Mouse (Mus musculus): Measurements from ENCODE around the gene Pde7b.
A peak's percentile ranks its signal among the peaks of the same experiment; 100 is the strongest.

The Pde7b gene

GRCm38 (mm10) chr10:20493826-20494455 lies 230.9 kb downstream of the Pde7b start:
- DNase-seq (ENCODE audit: low spot score in 2 of 2) = no peak

GRCm38 (mm10) chr10:20492216-20492964 lies 232.5 kb downstream of the Pde7b start:
- no peak for DNase-seq (ENCODE audit: low spot score in 2 of 2)

- no peak for DNase-seq (ENCODE audit: low spot score in 2 of 2)
Measured at GRCm38 (mm10) chr10:20490775-20491174, 234.1 kb downstream of the Pde7b start.

GRCm38 (mm10) chr10:20490281-20490680 lies 234.6 kb downstream of the Pde7b start:
- no peak for DNase-seq (ENCODE audit: low spot score in 2 of 2)

GRCm38 (mm10) chr10:20486461-20487253 lies 238.2 kb downstream of the Pde7b start:
- DNase-seq (ENCODE audit: low spot score in 2 of 2) = peak in 1 of 2 experiments; percentile 8

GRCm38 (mm10) chr10:20485816-20486215 lies 239.1 kb downstream of the Pde7b start:
- no peak for DNase-seq (ENCODE audit: low spot score in 2 of 2)

- DNase-seq (ENCODE audit: low spot score in 2 of 2) = no peak
Measured at GRCm38 (mm10) chr10:20479481-20479880, 245.4 kb downstream of the Pde7b start.

GRCm38 (mm10) chr10:20478456-20478855 lies 246.4 kb downstream of the Pde7b start:
- no peak for DNase-seq (ENCODE audit: low spot score in 2 of 2)

- DNase-seq (ENCODE audit: low spot score in 2 of 2) = peak in 1 of 2 experiments; percentile 6
Measured at GRCm38 (mm10) chr10:20474831-20475230, 250.0 kb downstream of the Pde7b start.

GRCm38 (mm10) chr10:20474036-20474435 lies 250.8 kb downstream of the Pde7b start:
- no peak for DNase-seq (ENCODE audit: low spot score in 2 of 2)

GRCm38 (mm10) chr10:20473505-20473904 lies 251.4 kb downstream of the Pde7b start:
- DNase-seq (ENCODE audit: low spot score in 2 of 2) = no peak

GRCm38 (mm10) chr10:20472007-20472406 lies 252.9 kb downstream of the Pde7b start:
- DNase-seq (ENCODE audit: low spot score in 2 of 2) = no peak

GRCm38 (mm10) chr10:20464631-20465030 lies 260.2 kb downstream of the Pde7b start:
- no peak for DNase-seq (ENCODE audit: low spot score in 2 of 2)

- no peak for DNase-seq (ENCODE audit: low spot score in 2 of 2)
Measured at GRCm38 (mm10) chr10:20463941-20464340, 260.9 kb downstream of the Pde7b start.

GRCm38 (mm10) chr10:20462596-20462995 lies 262.3 kb downstream of the Pde7b start:
- DNase-seq (ENCODE audit: low spot score in 2 of 2) = no peak

- no peak for DNase-seq (ENCODE audit: low spot score in 2 of 2)
Measured at GRCm38 (mm10) chr10:20459657-20460350, 265.1 kb downstream of the Pde7b start.

GRCm38 (mm10) chr10:20459160-20459559 lies 265.7 kb downstream of the Pde7b start:
- no peak for DNase-seq (ENCODE audit: low spot score in 2 of 2)

- DNase-seq (ENCODE audit: low spot score in 2 of 2) = no peak
Measured at GRCm38 (mm10) chr10:20454387-20455065, 270.4 kb downstream of the Pde7b start.

GRCm38 (mm10) chr10:20437428-20437827 lies 287.4 kb downstream of the Pde7b start:
- no peak for DNase-seq (ENCODE audit: low spot score in 2 of 2)

GRCm38 (mm10) chr10:20437021-20437420 lies 287.9 kb downstream of the Pde7b start:
- no peak for DNase-seq (ENCODE audit: low spot score in 2 of 2)

GRCm38 (mm10) chr10:20435913-20436312 lies 289.0 kb downstream of the Pde7b start:
- DNase-seq (ENCODE audit: low spot score in 2 of 2) = no peak
